Mouse (Mus musculus): Measurements from ENCODE around the gene Polr1c. TPM values are rescaled to one million over a fixed set of nuclear protein-coding genes. Genes with fewer than 3 reads are reported as not detected.

Polr1c gene
- 103 and 104 TPM in 2 replicates for polyA plus RNA-seq (2015; fragmentation: Nextera tagmentation; extraction: Ambion mirVana)

DNA sequence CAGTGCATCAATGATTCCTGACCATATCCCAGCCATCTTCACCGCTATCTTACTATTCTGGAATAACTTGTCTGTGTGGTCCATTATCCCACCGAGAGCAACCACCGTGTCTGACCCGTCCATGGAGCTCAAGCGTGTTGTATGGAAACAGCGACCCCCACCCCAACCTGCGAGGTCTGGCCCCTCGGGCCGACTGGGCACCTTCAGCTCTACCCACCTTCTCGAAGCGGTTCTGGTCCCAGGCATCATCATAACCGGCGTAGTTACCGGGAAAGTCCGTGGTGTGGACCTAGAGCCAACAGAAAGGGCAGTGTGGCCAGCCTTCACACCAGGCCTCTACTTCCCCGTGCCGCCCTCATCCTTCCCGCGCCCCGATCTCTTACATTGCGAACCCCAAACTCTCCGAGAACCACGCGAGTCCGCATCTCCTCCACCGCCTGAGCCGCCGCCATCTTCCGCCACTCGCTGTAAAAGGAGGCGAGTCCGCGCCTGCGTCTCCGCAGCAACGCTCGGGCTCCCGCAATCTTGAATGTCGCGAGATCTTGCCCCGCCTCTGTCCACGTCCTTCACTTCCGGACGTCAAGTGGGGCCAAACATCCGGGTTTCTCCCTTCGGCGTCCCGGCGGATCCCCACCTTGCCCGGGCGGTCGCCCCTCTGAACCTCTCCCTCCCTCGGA, at the start of gene Polr1c, which contains the start of gene Yipf3:
Polr1c (minus strand) TSS at position 543 of the 677 bp plus-strand sequence.
Yipf3 (plus strand) TSS at position 569 of the 677 bp plus-strand sequence.
- H3K9me3 ChIP-seq, result no peaks in the 10 kb centered on the region
- peak within 1 kb of the TSS; percentile 91 for H3K4me3 ChIP-seq
- no peaks in the 10 kb centered on the region for H3K27me3 ChIP-seq
- ATAC-seq (ENCODE audit: insufficient number of reproducible peaks, insufficient read depth, low FRiP score, low TSS enrichment, low read depth), result peak; percentile 83
- peaks cover 76% of the 10 kb centered on the region for H3K36me3 ChIP-seq
- peak within 1 kb of the TSS; percentile 74 for H3K4me2 ChIP-seq
- peak within 1 kb of the TSS; percentile 80 for H3K27ac ChIP-seq
- WGBS, result under 1% methylated on average over 53 of the region's 53 CpGs
- H3K4me1 ChIP-seq, result peaks cover 26% of the 10 kb centered on the region
- H3K9ac ChIP-seq, result peak within 1 kb of the TSS; percentile 97

DNA sequence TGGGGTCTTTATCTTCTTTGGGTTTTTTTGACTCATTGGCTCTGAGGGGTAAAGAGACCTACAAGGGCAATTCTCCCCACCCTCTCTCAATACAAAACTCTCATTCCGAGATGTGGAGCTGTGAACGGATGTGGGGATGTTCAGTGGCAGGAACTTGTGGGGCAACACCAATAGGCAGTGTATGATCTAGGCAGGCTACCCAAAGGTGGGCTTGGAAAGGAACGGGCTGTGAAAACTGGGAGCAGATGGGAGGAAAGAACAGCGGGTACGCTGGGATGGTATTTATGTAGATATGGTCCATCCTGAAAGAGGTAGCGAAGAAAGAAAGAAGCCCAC, 49.1 kb upstream of the Polr1c start:
- H3K27ac ChIP-seq, result no peak overlapping the region
- peak overlapping the region; percentile 99 for H3K4me2 ChIP-seq
- no peaks in the 10 kb centered on the region for H3K36me3 ChIP-seq
- H3K4me3 ChIP-seq, result peak overlapping the region; percentile 65
- H3K4me1 ChIP-seq, result peaks cover 18% of the 10 kb centered on the region
- WGBS, result 13% methylated on average over 6 of the region's 6 CpGs
- no peak for ATAC-seq (ENCODE audit: insufficient number of reproducible peaks, insufficient read depth, low FRiP score, low TSS enrichment, low read depth)
- H3K9ac ChIP-seq, result peak overlapping the region; percentile 73
- no peaks in the 10 kb centered on the region for H3K9me3 ChIP-seq
- peaks cover 75% of the 10 kb centered on the region for H3K27me3 ChIP-seq

DNA sequence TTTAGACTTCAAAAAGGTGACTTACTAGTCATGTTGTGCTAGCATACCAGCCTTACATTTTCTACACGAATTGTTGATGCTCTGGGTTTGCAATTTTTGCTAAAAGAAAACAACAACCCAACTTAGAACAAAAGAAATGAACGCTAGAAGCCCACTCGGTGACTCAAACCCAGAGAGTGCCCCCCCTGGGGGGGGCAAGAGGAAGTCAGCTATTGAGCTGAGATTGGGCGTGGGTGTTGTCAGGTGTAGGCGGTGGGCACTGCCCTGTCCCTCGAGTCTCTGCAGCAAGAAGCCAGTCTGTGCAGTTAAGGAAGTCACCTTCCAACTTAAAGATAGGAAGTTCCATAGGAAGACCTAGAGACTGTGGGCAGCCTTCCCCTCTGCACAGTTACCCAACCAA, 48.7 kb upstream of the Polr1c start:
- 60% methylated on average over 6 of the region's 6 CpGs for WGBS
- Histone ChIP-seq H3K27ac (no peak overlapping the region), H3K4me1 (peaks cover 18% of the 10 kb centered on the region), H3K4me3 (peak overlapping the region; percentile 65; the same call in 1 of the 2 replicates), H3K4me2 (no peak overlapping the region), H3K27me3 (peaks cover 75% of the 10 kb centered on the region), H3K36me3 (no peaks in the 10 kb centered on the region), H3K9me3 (no peaks in the 10 kb centered on the region), H3K9ac (no peak overlapping the region)
- no peak for ATAC-seq (ENCODE audit: insufficient number of reproducible peaks, insufficient read depth, low FRiP score, low TSS enrichment, low read depth)

DNA sequence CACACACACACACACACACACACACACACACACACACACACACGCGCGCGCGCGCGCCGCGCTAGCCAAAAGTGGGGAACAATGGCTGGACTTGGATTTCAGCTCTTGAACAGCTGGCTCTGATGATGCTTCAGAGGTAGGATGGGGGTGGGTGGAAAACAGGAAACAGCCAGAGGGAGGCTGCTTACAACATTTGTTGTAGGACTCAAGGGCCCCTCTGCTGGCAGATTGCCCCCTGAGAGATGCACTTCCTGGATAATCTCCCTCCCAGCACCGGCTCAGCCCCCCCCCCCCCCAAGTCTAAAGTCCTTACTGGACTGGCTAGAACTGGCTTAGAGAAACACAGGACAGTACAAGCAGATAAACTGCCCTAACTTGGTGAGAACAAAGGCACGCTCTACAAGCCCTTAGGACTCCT, 39.8 kb upstream of the Polr1c start:
- peak overlapping the region; percentile 75 for H3K27ac ChIP-seq
- H3K4me3 ChIP-seq, result peak overlapping the region; percentile 13; the same call in 1 of the 2 replicates
- peaks cover 21% of the 10 kb centered on the region for H3K4me1 ChIP-seq
- H3K27me3 ChIP-seq, result peaks cover 5% of the 10 kb centered on the region
- H3K9me3 ChIP-seq, result no peaks in the 10 kb centered on the region
- peak overlapping the region; percentile 39 for H3K4me2 ChIP-seq
- WGBS, result 23% methylated on average over 11 of the region's 11 CpGs
- H3K36me3 ChIP-seq, result no peaks in the 10 kb centered on the region
- H3K9ac ChIP-seq, result peak overlapping the region; percentile 40
- ATAC-seq (ENCODE audit: insufficient number of reproducible peaks, insufficient read depth, low FRiP score, low TSS enrichment, low read depth), result peak; percentile 48; the same call in 1 of the 2 replicates

DNA sequence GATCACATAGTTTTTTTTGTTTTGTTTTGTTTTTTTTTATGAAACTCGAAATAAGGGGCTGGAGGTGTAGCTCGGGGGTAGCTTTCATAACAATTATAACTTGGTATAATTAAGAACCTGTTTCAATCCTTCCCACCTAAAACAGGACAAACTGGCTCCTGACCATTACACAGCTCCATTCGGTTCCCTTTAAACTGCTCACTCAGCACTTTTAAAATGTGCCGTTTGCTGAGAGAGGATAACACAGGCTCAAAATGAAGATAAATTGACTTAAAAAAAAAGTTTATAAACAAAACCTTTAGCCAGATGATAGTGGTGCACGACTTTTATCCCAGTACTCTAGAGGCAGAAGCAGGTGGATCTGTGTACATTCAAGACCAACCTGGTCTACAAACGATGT, 37.6 kb upstream of the Polr1c start:
- peaks cover 38% of the 10 kb centered on the region for H3K4me1 ChIP-seq
- 62% methylated on average over 6 of the region's 6 CpGs for WGBS
- H3K9me3 ChIP-seq, result no peaks in the 10 kb centered on the region
- peaks cover 4% of the 10 kb centered on the region for H3K36me3 ChIP-seq
- ATAC-seq (ENCODE audit: insufficient number of reproducible peaks, insufficient read depth, low FRiP score, low TSS enrichment, low read depth), result no peak
- no peaks in the 10 kb centered on the region for H3K27me3 ChIP-seq
- H3K9ac ChIP-seq, result no peak overlapping the region
- no peak overlapping the region for H3K27ac ChIP-seq
- no peak overlapping the region for H3K4me3 ChIP-seq
- no peak overlapping the region for H3K4me2 ChIP-seq

DNA sequence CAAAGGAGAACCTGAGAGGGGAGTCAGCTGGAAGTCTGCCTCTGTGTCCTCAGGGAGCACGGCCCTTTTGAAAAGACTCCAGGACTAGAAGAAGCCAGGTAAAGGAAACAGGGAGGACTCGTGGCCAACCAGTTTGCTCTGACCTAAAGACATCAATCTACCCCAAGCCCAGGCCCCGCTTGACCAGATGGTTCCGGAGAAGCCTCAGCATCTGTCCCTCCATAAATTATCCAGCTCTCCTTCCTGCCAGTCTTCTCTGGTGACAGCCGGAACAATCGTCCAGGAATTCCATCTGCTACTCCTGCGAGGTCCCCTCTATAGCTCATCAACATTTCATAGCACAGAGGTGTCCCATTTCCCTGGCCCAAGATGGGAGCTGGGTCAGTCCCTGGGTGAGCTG, 36.8 kb upstream of the Polr1c start:
- WGBS, result 47% methylated on average over 7 of the region's 7 CpGs
- Histone ChIP-seq H3K4me2 (no peak overlapping the region), H3K27ac (no peak overlapping the region), H3K4me3 (no peak overlapping the region), H3K36me3 (peaks cover 12% of the 10 kb centered on the region), H3K9ac (no peak overlapping the region), H3K27me3 (no peaks in the 10 kb centered on the region), H3K9me3 (no peaks in the 10 kb centered on the region), H3K4me1 (peaks cover 43% of the 10 kb centered on the region)
- no peak for ATAC-seq (ENCODE audit: insufficient number of reproducible peaks, insufficient read depth, low FRiP score, low TSS enrichment, low read depth)

DNA sequence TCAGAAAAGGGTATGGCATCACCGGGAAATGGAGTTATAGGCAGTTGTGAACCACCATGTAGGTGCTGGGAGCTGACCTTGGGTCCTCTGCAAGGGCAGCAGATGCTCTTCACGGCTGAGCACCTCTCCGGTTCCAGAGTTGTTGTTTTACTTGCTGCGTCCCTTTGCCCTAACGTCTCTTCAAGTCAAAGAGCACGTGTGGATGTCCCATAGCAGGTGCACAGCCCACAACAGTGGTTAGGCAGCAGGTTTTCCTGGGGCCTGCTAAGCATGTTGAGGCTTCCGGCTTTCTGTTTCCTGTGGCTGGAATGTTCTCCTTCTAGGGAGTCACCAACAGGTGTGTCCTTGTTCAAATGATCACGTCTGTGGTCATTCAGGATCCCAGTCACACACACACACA, 36.1 kb upstream of the Polr1c start:
- no peaks in the 10 kb centered on the region for H3K9me3 ChIP-seq
- H3K4me3 ChIP-seq, result no peak overlapping the region
- no peak overlapping the region for H3K27ac ChIP-seq
- peaks cover 45% of the 10 kb centered on the region for H3K4me1 ChIP-seq
- no peak overlapping the region for H3K4me2 ChIP-seq
- 87% methylated on average over 8 of the region's 8 CpGs for WGBS
- H3K9ac ChIP-seq, result no peak overlapping the region
- ATAC-seq (ENCODE audit: insufficient number of reproducible peaks, insufficient read depth, low FRiP score, low TSS enrichment, low read depth), result no peak
- no peaks in the 10 kb centered on the region for H3K27me3 ChIP-seq
- peaks cover 19% of the 10 kb centered on the region for H3K36me3 ChIP-seq

DNA sequence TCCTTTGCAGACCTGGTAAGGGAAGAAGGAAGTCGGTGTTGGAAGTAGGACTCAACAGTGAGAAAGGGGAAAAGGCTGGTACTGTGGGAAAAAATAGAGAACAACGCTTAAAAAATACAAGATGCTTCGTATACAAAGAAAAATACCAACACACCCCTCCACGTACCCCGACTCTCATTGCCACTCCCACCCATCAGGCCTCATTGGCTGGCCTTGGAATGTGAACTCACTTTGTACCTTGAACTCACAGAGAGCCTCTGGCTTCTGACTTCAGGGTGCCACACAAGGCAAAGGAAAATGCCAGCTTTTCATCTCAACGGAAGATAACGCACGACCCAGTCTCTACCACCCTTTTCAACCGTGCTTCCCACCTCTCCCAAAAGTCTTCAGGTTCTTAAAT, 35.3 kb upstream of the Polr1c start:
- H3K36me3 ChIP-seq, result peaks cover 26% of the 10 kb centered on the region
- H3K4me1 ChIP-seq, result peaks cover 49% of the 10 kb centered on the region
- H3K4me3 ChIP-seq, result peak overlapping the region; percentile 73
- H3K27ac ChIP-seq, result peak overlapping the region; percentile 97
- H3K4me2 ChIP-seq, result peak overlapping the region; percentile 93
- 21% methylated on average over 9 of the region's 9 CpGs for WGBS
- no peaks in the 10 kb centered on the region for H3K27me3 ChIP-seq
- no peak for ATAC-seq (ENCODE audit: insufficient number of reproducible peaks, insufficient read depth, low FRiP score, low TSS enrichment, low read depth)
- peak overlapping the region; percentile 87; the same call in 1 of the 2 replicates for H3K9ac ChIP-seq
- H3K9me3 ChIP-seq, result no peaks in the 10 kb centered on the region

DNA sequence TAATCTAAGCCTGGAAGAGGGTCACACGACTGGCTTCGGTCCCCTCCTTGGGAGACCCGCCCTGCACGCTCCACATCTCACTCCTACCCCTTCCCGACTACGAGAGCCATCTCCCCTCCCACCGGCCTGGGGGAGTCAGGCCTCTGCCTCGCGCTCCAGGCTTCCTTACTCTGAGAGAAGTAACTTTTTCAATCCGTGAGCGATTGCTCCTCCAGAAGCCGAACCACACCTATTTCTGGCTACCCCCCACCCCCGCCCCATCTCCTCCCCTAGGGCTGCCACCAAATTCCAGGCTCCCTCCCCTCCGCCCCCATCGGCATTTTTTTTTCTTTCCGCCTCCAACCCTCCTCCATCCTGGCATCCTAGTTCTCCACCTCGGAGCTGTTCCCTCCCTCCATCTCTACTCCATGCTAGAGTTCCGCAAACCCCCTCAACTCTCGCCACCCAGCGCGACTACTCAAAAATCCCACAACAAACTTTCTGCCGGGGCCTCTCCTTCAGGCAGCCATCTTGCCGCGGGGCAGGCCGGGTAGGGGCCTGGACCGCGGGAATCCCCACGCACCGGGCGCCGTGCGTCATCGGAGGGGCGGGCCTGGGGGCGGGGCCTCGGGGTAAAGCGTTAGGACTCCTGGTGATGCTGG, 34.7 kb upstream of the Polr1c start, which contains the start of gene Tjap1:
Tjap1 (minus strand) TSS at position 544 of the 641 bp plus-strand sequence.
- peaks cover 49% of the 10 kb centered on the region for H3K4me1 ChIP-seq
- peak within 1 kb of the TSS; percentile 97 for H3K27ac ChIP-seq
- peak within 1 kb of the TSS; percentile 73 for H3K4me3 ChIP-seq
- H3K4me2 ChIP-seq, result peak within 1 kb of the TSS; percentile 93
- peak within 1 kb of the TSS; percentile 87 for H3K9ac ChIP-seq
- peaks cover 28% of the 10 kb centered on the region for H3K36me3 ChIP-seq
- peak; percentile 88 for ATAC-seq (ENCODE audit: insufficient number of reproducible peaks, insufficient read depth, low FRiP score, low TSS enrichment, low read depth)
- H3K9me3 ChIP-seq, result no peaks in the 10 kb centered on the region
- under 1% methylated on average over 37 of the region's 37 CpGs for WGBS
- H3K27me3 ChIP-seq, result no peaks in the 10 kb centered on the region

DNA sequence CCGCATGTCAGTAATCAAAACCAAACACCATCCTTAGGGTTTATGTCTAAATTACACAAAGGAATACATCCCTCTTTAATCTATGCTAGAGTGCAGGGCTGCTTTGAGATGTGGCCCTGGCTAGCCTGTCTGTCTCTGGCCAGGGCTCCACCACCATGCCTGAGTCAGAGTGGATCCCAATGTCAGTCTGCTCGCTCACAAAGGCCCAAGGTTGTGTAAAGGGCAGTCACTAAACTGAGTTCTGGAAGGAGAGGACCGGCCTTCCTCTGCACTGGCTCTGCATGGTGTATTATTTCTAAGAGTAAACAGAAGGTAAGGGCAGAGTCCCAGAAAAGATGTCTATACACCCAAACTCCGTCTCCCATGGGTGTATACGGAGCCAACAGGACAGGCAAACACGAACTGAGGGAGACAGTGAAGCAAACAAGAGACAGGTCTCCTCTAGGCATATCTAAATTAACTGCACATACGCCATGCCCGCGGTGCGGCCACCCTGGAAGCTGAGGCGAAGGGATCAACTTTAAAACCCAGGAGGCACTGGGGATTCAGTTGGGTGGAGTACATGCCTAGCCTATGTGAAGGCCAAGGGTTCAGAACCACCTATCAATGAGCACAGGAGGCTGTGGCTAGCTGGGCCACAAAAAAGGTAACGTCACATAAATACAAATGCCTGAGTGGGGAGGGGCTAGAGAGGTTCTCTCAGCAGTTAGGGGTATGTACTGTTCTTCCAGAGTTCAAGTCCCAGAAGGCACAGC, 30.3 kb upstream of the Polr1c start:
- H3K4me3 ChIP-seq, result no peak overlapping the region
- 44% methylated on average over 12 of the region's 12 CpGs for WGBS
- peaks cover 32% of the 10 kb centered on the region for H3K36me3 ChIP-seq
- H3K27ac ChIP-seq, result peak overlapping the region; percentile 90
- no peaks in the 10 kb centered on the region for H3K27me3 ChIP-seq
- H3K9ac ChIP-seq, result peak overlapping the region; percentile 46; the same call in 1 of the 2 replicates
- peak overlapping the region; percentile 35 for H3K4me2 ChIP-seq
- H3K4me1 ChIP-seq, result peaks cover 81% of the 10 kb centered on the region
- H3K9me3 ChIP-seq, result no peaks in the 10 kb centered on the region
- ATAC-seq (ENCODE audit: insufficient number of reproducible peaks, insufficient read depth, low FRiP score, low TSS enrichment, low read depth), result no peak

DNA sequence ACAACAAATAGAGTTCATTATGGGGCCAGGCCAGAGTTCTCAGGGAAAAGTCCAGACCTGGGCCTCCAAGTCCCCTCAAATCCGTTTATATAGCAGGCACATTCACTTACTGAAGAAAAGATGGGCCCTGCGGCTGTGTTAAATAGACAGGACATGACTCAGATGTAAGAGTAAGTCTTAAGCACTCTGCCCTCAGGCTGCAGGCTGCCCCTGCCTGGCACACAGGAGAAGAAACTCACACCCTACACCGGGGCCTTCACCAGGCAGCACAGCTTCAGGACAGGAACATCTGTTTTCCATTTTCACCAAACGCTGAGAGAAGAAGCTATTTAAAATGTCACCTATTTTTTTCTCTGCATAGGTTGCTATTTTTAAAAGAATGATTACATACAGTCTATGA, 29.7 kb upstream of the Polr1c start:
- peak overlapping the region; percentile 52 for H3K9ac ChIP-seq

More for the DNA sequence above, 29.7 kb upstream of the Polr1c start:
- H3K36me3 ChIP-seq, result peaks cover 38% of the 10 kb centered on the region
- H3K4me3 ChIP-seq, result no peak overlapping the region
- 9% methylated on average over 4 of the region's 4 CpGs for WGBS
- ATAC-seq (ENCODE audit: insufficient number of reproducible peaks, insufficient read depth, low FRiP score, low TSS enrichment, low read depth), result no peak
- peaks cover 85% of the 10 kb centered on the region for H3K4me1 ChIP-seq
- no peaks in the 10 kb centered on the region for H3K27me3 ChIP-seq
- H3K9me3 ChIP-seq, result no peaks in the 10 kb centered on the region
- peak overlapping the region; percentile 35 for H3K4me2 ChIP-seq
- peak overlapping the region; percentile 90 for H3K27ac ChIP-seq
